Mouse (Mus musculus) NIH3T3 (cell line): ENCODE measurements at regions not wholly inside any gene's neighbourhood (a gene's known extent, or its start where the extent isn't known, plus 50 kb on each side); places are given as distances from the start of the nearest gene placed in this dataset.
"Not testable (repeated sequence)": the region's sequence is repeated elsewhere in the genome, so short reads cannot be mapped to it uniquely, and the experiment has no call there.

Experiments used
- DNase-seq: peaks from one replicate; pipeline ENCODE4 v3.0.0-alpha.2; 2012; ENCODE audit warnings: low read depth

GRCm38 (mm10) chr12:23325756-23326155 is 454.3 kb downstream of the Gm10330 start:
- not testable (repeated sequence) for DNase-seq

- DNase-seq = peak; percentile 5
Measured at GRCm38 (mm10) chr12:23315186-23315585, 464.9 kb downstream of the Gm10330 start.
